Mouse (Mus musculus) small intestine, adult 2 months (tissue): ENCODE data around the gene Strn4. TPM values are rescaled to one million over a fixed set of nuclear protein-coding genes. Genes with fewer than 3 reads are reported as not detected.
A peak's percentile ranks its signal among the peaks of the same experiment; 100 is the strongest.

Experiments
- H3K27ac ChIP-seq: fragments of 200-500 bp; 2 replicates; pipeline ENCODE4 v1.5.1; 2012; ENCODE audit warnings: low read depth, low read length, control low read depth, inconsistent platforms; ENCODE audit not compliant: insufficient read depth
- H3K27me3 ChIP-seq: fragments of 200-500 bp; 2 replicates; pipeline ENCODE4 v1.6.1; 2012; ENCODE audit warnings: mild to moderate bottlenecking, moderate library complexity, low read length, inconsistent platforms; ENCODE audit not compliant: control insufficient read depth, insufficient read depth
- H3K36me3 ChIP-seq: fragments of 200-500 bp; 2 replicates; pipeline ENCODE4 v1.6.1; 2012; ENCODE audit warnings: mild to moderate bottlenecking, low read length, control low read depth, inconsistent platforms; ENCODE audit not compliant: control insufficient read depth, insufficient read depth
- H3K4me1 ChIP-seq: fragments of 200-500 bp; 2 replicates; pipeline ENCODE4 v1.6.1; 2012; ENCODE audit warnings: low read length, inconsistent platforms, mixed read lengths; ENCODE audit not compliant: control insufficient read depth, insufficient read depth, insufficient read length
- H3K4me3 ChIP-seq: fragments of 200-500 bp; 2 replicates; pipeline ENCODE4 v1.5.1; 2012; ENCODE audit warnings: low read depth, mild to moderate bottlenecking, control low read depth, inconsistent platforms, low read length, moderate library complexity
- CTCF ChIP-seq: fragments of 200-500 bp; IDR thresholded peaks from 2 replicates; pipeline ENCODE4 v1.5.1; 2012; ENCODE audit warnings: low read depth, mild to moderate bottlenecking, control low read depth, inconsistent platforms, low read length, moderate library complexity, mixed read lengths; ENCODE audit not compliant: insufficient replicate concordance, insufficient read length; ENCODE audit errors: extremely low read depth
- POLR2A ChIP-seq: fragments of 200-500 bp; IDR thresholded peaks from 2 replicates; pipeline ENCODE4 v1.6.1; 2012; ENCODE audit warnings: low read depth, mild to moderate bottlenecking, control low read depth, inconsistent platforms, low read length, moderate library complexity
- WGBS: fragments of 180-500 bp; shearing (Covaris S2); methylation state at CpG from one replicate; pipeline ENCODE4 v1.1.7; 2018; 5-methylcytosine and 5-hydroxymethylcytosine counted together
- polyA plus RNA-seq: library from polyadenylated mRNA; depleted of rRNA; stranded (reverse); fragments of >200 nt; gene quantifications from 2 replicates; pipeline ENCODE4 v1.2.3, GENCODE M21; 2012

Gene Strn4
- polyA plus RNA-seq, 1 experiment, result 119 TPM

DNA sequence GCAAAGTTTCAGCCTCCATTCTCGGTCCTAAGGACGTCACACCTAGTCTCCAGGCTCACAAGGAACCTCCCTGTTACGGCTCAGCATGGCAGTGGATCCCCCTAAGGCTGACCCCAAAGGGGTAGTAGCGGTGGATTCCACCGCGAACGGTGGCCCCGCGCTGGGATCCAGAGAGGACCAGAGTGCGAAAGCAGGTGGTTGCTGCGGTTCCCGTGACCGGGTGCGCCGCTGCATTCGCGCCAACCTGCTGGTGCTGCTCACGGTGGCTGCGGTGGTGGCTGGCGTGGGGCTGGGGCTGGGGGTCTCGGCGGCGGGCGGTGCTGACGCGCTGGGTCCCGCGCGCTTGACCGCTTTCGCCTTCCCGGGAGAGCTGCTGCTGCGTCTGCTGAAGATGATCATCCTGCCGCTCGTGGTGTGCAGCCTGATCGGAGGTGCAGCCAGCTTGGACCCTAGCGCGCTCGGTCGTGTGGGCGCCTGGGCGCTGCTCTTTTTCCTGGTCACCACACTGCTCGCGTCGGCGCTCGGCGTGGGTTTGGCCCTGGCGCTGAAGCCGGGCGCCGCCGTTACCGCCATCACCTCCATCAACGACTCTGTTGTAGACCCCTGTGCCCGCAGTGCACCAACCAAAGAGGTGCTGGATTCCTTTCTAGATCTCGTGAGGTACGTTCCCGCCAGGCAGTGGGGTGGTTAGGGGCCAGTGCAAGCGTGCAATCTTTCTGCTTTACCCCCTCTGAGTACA, 33.7 kb upstream of the Strn4 start:
- no peaks in the 10 kb centered on the region for H3K27me3 ChIP-seq
- peaks cover 7% of the 10 kb centered on the region; the same call in 1 of the 2 replicates for H3K36me3 ChIP-seq
- H3K4me1 ChIP-seq, result peaks cover 17% of the 10 kb centered on the region; the same call in 1 of the 2 replicates
- no peak for TF ChIP-seq CTCF
- no peak for TF ChIP-seq POLR2A
- peak overlapping the region; percentile 59 for H3K27ac ChIP-seq
- peak overlapping the region; percentile 90 for H3K4me3 ChIP-seq
- 1% methylated on average over 60 of the region's 60 CpGs for WGBS

DNA sequence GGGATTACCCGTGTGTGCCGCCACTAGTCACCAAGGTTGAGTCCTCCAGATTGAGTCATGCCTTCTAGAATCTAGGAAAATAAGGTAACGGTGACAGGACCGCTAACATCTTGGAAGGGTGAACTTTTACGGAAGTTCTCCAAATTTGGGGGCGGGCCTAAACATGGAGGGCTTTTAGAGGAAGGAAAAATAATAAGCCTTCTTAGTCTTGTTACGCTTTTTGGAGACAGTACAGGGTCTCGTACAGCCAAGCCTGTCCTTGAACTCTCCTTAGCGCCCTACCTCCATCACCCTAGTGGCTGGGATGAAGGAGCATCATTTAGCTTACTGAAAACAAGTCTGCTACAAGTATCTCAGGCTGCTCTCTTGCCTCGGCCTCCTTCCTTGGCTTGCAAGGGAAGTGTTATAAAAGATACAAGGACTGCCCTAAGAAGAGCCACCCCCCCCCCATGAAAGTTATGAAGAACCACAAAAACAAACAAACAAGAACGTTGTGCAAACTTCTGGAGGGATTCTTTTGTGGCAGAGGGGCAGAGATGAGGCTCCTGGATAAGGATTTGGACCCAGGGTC, 33.0 kb upstream of the Strn4 start:
- Histone ChIP-seq H3K4me3 (peak overlapping the region; percentile 90), H3K4me1 (peaks cover 17% of the 10 kb centered on the region; the same call in 1 of the 2 replicates), H3K27ac (peak overlapping the region; percentile 59; the same call in 1 of the 2 replicates), H3K36me3 (peaks cover 9% of the 10 kb centered on the region), H3K27me3 (no peaks in the 10 kb centered on the region)
- 1% methylated on average over 11 of the region's 11 CpGs for WGBS
- no peak for TF ChIP-seq POLR2A
- TF ChIP-seq CTCF, result no peak

DNA sequence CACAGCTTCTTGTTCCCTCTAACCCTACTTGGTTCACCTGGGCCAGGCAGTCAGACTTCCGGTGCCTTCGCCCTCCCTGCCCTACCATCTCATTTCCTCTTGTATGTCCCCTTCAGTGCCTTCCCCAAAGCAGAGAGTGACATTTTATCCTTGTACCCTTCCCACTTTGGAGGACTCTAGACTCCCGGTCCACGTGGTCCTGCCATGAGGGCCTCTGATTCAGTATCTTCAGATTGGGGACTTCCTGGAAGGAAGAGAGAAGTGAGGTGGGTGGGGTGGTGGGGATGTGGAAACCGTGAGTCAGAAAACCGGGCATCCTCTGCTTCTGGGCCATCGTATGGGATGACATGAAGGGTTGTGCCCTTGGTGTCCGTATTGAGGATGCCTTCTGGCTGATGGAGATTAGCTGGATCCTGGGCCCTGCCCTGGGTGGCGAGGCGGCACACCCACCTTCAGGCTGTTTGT, 32.4 kb upstream of the Strn4 start:
- H3K27ac ChIP-seq, result peak overlapping the region; percentile 59

DNA sequence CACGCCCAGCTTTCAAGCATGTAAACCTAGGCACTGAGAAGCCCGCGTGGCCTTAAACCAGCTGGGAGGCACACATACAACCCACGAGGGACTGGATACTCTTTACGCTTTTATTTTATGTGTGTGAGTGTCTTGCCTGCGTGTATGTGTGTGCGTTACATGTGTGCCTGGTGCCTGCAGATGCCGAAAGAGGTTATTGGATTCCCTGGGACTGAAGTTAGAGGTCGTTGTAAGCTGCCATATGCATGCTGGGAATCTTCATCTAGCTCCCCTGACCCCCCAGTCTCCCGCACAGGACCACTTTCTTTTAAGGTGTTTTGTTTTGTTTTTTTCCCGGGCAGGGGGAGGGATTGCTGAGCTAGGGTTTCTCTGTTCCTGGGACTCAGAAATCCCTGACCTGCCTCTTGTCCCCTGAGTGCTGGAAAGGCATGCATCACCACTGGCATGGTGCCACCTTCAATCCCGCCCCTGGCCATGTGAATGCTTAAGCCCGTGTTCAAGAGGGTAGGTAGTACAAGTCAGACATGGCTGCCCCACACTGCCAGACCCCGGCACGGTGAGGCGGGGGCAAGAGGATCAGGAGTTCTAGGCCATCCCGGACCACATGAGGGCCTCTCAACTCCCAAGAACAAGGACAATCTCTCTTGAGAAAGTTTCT, 31.8 kb upstream of the Strn4 start:
- Histone ChIP-seq H3K36me3 (peaks cover 15% of the 10 kb centered on the region), H3K4me3 (peak overlapping the region; percentile 90), H3K4me1 (peaks cover 17% of the 10 kb centered on the region; the same call in 1 of the 2 replicates), H3K27me3 (no peaks in the 10 kb centered on the region), H3K27ac (peak overlapping the region; percentile 59)
- TF ChIP-seq POLR2A (no peak), CTCF (no peak)
- WGBS, result 17% methylated on average over 17 of the region's 17 CpGs

More for the DNA sequence above, 32.4 kb upstream of the Strn4 start:
- Histone ChIP-seq H3K27me3 (no peaks in the 10 kb centered on the region), H3K4me1 (peaks cover 17% of the 10 kb centered on the region; the same call in 1 of the 2 replicates), H3K4me3 (peak overlapping the region; percentile 90), H3K36me3 (peaks cover 14% of the 10 kb centered on the region)
- WGBS, result 9% methylated on average over 10 of the region's 10 CpGs
- TF ChIP-seq POLR2A, result no peak
- no peak for TF ChIP-seq CTCF

DNA sequence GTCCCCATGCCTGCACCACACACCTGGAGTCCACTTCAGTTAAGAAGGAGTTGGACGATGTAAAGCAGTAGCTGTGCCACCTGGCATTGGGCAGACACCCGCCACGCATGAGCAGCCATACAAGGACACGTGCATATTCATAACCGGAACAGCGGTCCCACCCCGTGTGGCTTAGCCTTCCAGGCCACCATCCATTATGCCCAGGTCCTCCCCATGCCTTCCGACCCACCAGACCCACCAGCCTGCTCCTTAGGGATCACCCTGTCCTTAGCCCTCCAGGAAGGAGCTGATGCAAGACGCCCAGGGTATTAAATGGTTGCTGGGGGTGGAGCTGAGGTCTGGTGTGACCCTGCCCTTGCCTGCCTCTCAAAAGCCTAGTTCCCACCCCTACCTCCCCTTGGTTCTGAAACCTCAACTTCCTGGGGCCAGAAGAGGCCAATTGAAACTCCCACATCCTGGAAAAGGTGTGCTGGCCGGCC, 31.2 kb upstream of the Strn4 start:
- 21% methylated on average over 10 of the region's 10 CpGs for WGBS
- Histone ChIP-seq H3K36me3 (peaks cover 15% of the 10 kb centered on the region), H3K4me3 (peak overlapping the region; percentile 90), H3K27ac (peak overlapping the region; percentile 59), H3K27me3 (no peaks in the 10 kb centered on the region), H3K4me1 (peaks cover 17% of the 10 kb centered on the region; the same call in 1 of the 2 replicates)
- TF ChIP-seq POLR2A (0 out of 2 replicates have a peak, but pooled peaks have one; percentile 16), CTCF (no peak)

DNA sequence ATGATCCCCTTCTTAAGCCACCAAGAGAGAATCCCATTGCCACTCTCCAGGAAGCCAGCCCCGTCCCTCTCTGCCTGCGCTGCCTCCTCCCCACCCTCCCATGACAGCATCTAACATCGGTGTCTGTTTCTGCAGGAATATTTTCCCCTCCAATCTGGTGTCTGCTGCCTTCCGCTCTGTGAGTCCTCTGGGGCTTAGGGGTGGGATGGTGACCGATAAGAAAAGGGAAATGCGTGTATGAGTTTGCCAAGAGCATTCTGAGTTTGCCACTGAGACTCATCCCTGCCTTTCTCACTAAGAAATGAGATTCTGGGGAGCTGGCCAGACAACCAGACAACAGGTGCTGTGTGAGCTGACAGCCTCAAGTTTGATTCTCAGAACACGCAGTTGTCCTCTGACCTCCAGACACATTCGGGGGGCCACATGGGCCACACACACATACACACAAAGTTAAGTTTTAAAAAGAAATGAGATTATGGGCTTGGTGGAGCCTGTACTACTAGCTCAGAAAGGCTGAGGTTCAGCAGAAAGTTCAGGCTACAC, 30.1 kb upstream of the Strn4 start:
- H3K4me1 ChIP-seq, result peaks cover 17% of the 10 kb centered on the region; the same call in 1 of the 2 replicates
- TF ChIP-seq CTCF, result no peak
- TF ChIP-seq POLR2A, result no peak
- WGBS, result 46% methylated on average over 8 of the region's 8 CpGs

More for the DNA sequence above, 30.1 kb upstream of the Strn4 start:
- Histone ChIP-seq H3K27ac (no peak overlapping the region), H3K27me3 (no peaks in the 10 kb centered on the region), H3K36me3 (peaks cover 18% of the 10 kb centered on the region), H3K4me3 (no peak overlapping the region)
